Comparison of ENCODE assay signal across 24 mouse cellular contexts in the genomic region with DNA sequence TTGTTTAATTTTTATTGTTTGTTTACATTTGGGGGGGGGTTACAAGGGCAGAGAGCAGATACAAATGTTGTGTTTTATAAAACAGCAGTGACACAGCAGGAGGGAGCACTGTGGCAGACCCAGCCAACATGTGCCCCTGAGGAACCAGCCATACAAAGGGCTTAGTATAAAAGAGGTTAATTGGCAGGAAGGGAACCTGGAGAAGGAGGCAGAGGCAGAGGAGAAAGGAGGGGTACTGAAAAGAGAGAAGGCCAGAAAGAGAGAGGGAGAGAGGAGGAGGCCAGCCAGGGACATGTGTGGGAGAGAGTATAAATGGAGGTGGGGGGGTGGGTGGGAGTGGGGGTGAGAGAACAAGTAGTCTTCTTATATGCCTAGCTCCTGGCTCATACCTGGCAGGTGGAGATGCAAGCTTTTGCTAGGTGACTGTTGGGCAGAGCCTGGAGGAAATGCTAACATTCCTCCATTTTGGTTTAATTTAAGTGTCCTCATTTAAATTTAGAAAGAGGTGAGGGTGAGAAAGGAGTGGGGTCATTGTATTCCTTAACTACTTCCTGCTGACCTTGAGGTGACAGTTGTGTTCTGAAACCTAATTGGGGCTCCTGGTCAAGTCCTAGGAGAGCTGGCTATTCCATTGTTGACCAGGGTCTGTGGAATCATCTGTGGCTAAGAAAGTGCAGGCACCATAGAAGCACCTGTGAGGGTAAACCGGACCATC. TPM values are rescaled to one million over a fixed set of nuclear protein-coding genes. Genes with fewer than 3 reads are reported as not detected.
"Had no signal": no experiment of that assay in that cellular context is flagged by ENCODE, and none has a peak within 500 bp of the region (broad histone marks: within the 10 kb centered on the region; RNA-seq: fewer than 3 reads in every experiment).

No protein-coding gene starts in this region.

- H3K9me3 ChIP-seq: lung, embryonic 15.5 days; midbrain, embryonic 13.5 days; midbrain, embryonic 15.5 days; neural tube, embryonic 12.5 days had no signal

- ATAC-seq: liver, postnatal 0 days; midbrain, embryonic 13.5 days; midbrain, embryonic 15.5 days had no signal

- H3K4me1 ChIP-seq: lung, embryonic 15.5 days; megakaryocyte, embryonic 14.5 days; midbrain, embryonic 13.5 days; midbrain, embryonic 15.5 days; neural tube, embryonic 12.5 days had no signal

- DNase-seq: liver, postnatal 0 days; lung, adult 2 months; right cerebral cortex, adult 18-20 months; right cerebral cortex, postnatal 25 days; right cerebral cortex, postnatal 4 days; spleen, adult 18-20 months; thymus, adult 18-20 months; thymus, postnatal 14 days; thymus, postnatal 36 days had no signal

- H3K9ac ChIP-seq: liver, postnatal 0 days; lung, embryonic 15.5 days; midbrain, embryonic 13.5 days; midbrain, embryonic 15.5 days; neural tube, embryonic 12.5 days had no signal

- H3K4me2 ChIP-seq: lung, embryonic 15.5 days; midbrain, embryonic 11.5 days; midbrain, embryonic 13.5 days; midbrain, embryonic 15.5 days; neural tube, embryonic 12.5 days had no signal

- H3K27me3 ChIP-seq: lung, embryonic 15.5 days; midbrain, embryonic 13.5 days; midbrain, embryonic 15.5 days; neural tube, embryonic 12.5 days had no signal

- H3K27ac ChIP-seq: lung, embryonic 15.5 days; macrophage; midbrain, embryonic 13.5 days; midbrain, embryonic 15.5 days; neural tube, embryonic 12.5 days had no signal

- H3K4me3 ChIP-seq: lung, embryonic 15.5 days; megakaryocyte, embryonic 14.5 days; midbrain, embryonic 13.5 days; midbrain, embryonic 15.5 days; neural tube, embryonic 12.5 days had no signal

- H3K36me3 ChIP-seq: lung, embryonic 15.5 days; midbrain, embryonic 13.5 days; midbrain, embryonic 15.5 days; neural tube, embryonic 12.5 days had no signal

RNA-seq across cellular contexts. Expression of a gene that starts 37.4 kb away (rescaled TPM):
- total RNA-seq: megakaryocyte progenitor cell, adult 5-6 weeks; midbrain, postnatal 0 days; monocyte, adult 5-6 weeks; neutrophil, adult 5-6 weeks had no signal
- polyA plus RNA-seq: liver, postnatal 0 days; lung, embryonic 15.5 days; macrophage; midbrain, embryonic 11.5 days; midbrain, embryonic 13.5 days; midbrain, embryonic 15.5 days; midbrain, postnatal 0 days; neural tube, embryonic 12.5 days; neural tube, embryonic 14.5 days; small intestine, adult 2 months; stomach, embryonic 14.5 days; thymus, postnatal 0 days had no signal
